Mouse (Mus musculus): Measurements from ENCODE around the gene Lif.

GRCm38 (mm10) chr11:4262847-4263246, 5.5 kb downstream of the Lif start:
- TF ChIP-seq CTCF (IDR thresholded peaks at IDR 0.05; ENCODE audit: low read depth): no peak
- TF ChIP-seq EP300 (IDR thresholded peaks at IDR 0.05; ENCODE audit: low read depth): no peak
